In the genomic region with DNA sequence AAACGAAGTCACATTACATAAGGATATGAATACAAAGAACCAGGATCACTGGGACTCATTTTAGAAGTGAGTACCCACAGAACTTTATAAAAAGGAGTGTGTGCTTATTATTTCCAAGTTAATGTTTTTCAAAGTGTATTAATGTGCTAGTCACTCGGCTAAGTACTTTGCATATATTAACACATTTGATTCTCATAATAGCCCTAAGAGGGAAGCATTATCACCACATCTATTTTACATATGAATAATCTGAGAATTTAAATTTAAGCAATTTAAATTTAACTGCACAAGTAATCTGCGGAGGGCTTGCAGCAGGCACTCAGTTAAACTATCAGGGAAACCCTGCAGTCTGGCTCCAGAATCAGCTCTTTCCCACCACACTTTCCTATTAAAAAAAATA, we compare ENCODE assay signal across 25 mouse cellular contexts. TPM values are rescaled to one million over a fixed set of nuclear protein-coding genes. Genes with fewer than 3 reads are reported as not detected.
DNase-seq lines count a peak whose midpoint lies in the region; ATAC-seq and TF ChIP-seq lines count a peak whose summit lies in the region.
"Had no signal": no experiment of that assay in that cellular context is flagged by ENCODE, and none has a peak within 500 bp of the region (broad histone marks: within the 10 kb centered on the region; RNA-seq: fewer than 3 reads in every experiment).

No protein-coding gene starts in this region.

- H3K36me3 ChIP-seq in forebrain, embryonic 12.5 days (replicated peaks) = no peaks in the 10 kb centered on the region
- H3K36me3 ChIP-seq in forebrain, embryonic 11.5 days (ENCODE audit: control insufficient read depth, insufficient read depth, low read length) = no peaks in the 10 kb centered on the region
- no peaks in the 10 kb centered on the region for H3K36me3 ChIP-seq in neural tube, embryonic 15.5 days
- no peaks in the 10 kb centered on the region for H3K36me3 ChIP-seq in forebrain, postnatal 0 days (ENCODE audit: insufficient read depth)
- H3K36me3 ChIP-seq: embryonic facial prominence, embryonic 12.5 days; embryonic facial prominence, embryonic 15.5 days; heart, embryonic 13.5 days; hindbrain, embryonic 12.5 days; hindbrain, embryonic 15.5 days had no signal

- no peak overlapping the region for H3K4me3 ChIP-seq in forebrain, embryonic 12.5 days (replicated peaks)
- no peak overlapping the region for H3K4me3 ChIP-seq in forebrain, embryonic 11.5 days (ENCODE audit: low read depth, low read length)
- H3K4me3 ChIP-seq in neural tube, embryonic 15.5 days (replicated peaks) = no peak overlapping the region
- no peak overlapping the region for H3K4me3 ChIP-seq in forebrain, postnatal 0 days (ENCODE audit: low read depth, low read length)
- H3K4me3 ChIP-seq: embryonic facial prominence, embryonic 12.5 days; embryonic facial prominence, embryonic 15.5 days; heart, embryonic 13.5 days; hindbrain, embryonic 12.5 days; hindbrain, embryonic 15.5 days had no signal

- ATAC-seq in forebrain, embryonic 12.5 days (ENCODE audit: low FRiP score) = 0 out of 2 replicates have a peak, but pooled peaks have one; percentile 17
- ATAC-seq in forebrain, embryonic 11.5 days (replicated peaks; ENCODE audit: low FRiP score) = no peak
- ATAC-seq in neural tube, embryonic 15.5 days (ENCODE audit: low FRiP score) = peak; percentile 47; the same call in 1 of the 2 replicates
- ATAC-seq in forebrain, postnatal 0 days = peak; percentile 79; the same call in 1 of the 2 replicates
- ATAC-seq: activated CD4-positive, CD25-positive, alpha-beta regulatory T cell, adult 4 months; intestine, postnatal 0 days had no signal

- peaks cover 5% of the 10 kb centered on the region; the same call in 1 of the 2 replicates for H3K27me3 ChIP-seq in forebrain, embryonic 12.5 days
- no peaks in the 10 kb centered on the region for H3K27me3 ChIP-seq in forebrain, embryonic 11.5 days (ENCODE audit: control insufficient read depth, insufficient read depth, low read length)
- H3K27me3 ChIP-seq in neural tube, embryonic 15.5 days (replicated peaks) = no peaks in the 10 kb centered on the region
- H3K27me3 ChIP-seq in forebrain, postnatal 0 days (ENCODE audit: insufficient read depth, low read length) = no peaks in the 10 kb centered on the region
- H3K27me3 ChIP-seq: embryonic facial prominence, embryonic 12.5 days; embryonic facial prominence, embryonic 15.5 days; heart, embryonic 13.5 days; hindbrain, embryonic 12.5 days; hindbrain, embryonic 15.5 days had no signal

- no peaks in the 10 kb centered on the region for H3K9me3 ChIP-seq in forebrain, embryonic 12.5 days
- no peaks in the 10 kb centered on the region for H3K9me3 ChIP-seq in forebrain, embryonic 11.5 days (ENCODE audit: control insufficient read depth, low read length)
- H3K9me3 ChIP-seq in neural tube, embryonic 15.5 days (replicated peaks) = no peaks in the 10 kb centered on the region
- no peaks in the 10 kb centered on the region for H3K9me3 ChIP-seq in forebrain, postnatal 0 days (ENCODE audit: low read length)
- H3K9me3 ChIP-seq: embryonic facial prominence, embryonic 12.5 days; embryonic facial prominence, embryonic 15.5 days; heart, embryonic 13.5 days; hindbrain, embryonic 12.5 days; hindbrain, embryonic 15.5 days had no signal

- H3K4me2 ChIP-seq in forebrain, embryonic 12.5 days = no peak overlapping the region
- H3K4me2 ChIP-seq in forebrain, embryonic 11.5 days (ENCODE audit: low read depth, low read length, severe bottlenecking) = no peak overlapping the region
- H3K4me2 ChIP-seq in neural tube, embryonic 15.5 days = no peak overlapping the region
- H3K4me2 ChIP-seq in forebrain, postnatal 0 days (ENCODE audit: low read depth) = no peak overlapping the region
- H3K4me2 ChIP-seq: embryonic facial prominence, embryonic 12.5 days; embryonic facial prominence, embryonic 15.5 days; heart, embryonic 13.5 days; hindbrain, embryonic 12.5 days; hindbrain, embryonic 15.5 days had no signal

- no peak for DNase-seq in forebrain, embryonic 11.5 days (ENCODE audit: low spot score)
- DNase-seq in neural tube, embryonic 10.5 days (ENCODE audit: extremely low spot score, low spot score) = no peak
- no peak for DNase-seq in forebrain, postnatal 0 days
- DNase-seq in lung, postnatal 10 days = no peak
- DNase-seq: adrenal gland, adult 8-10 months; adrenal gland, postnatal 25 days; cerebellum, adult 18-20 months; cerebellum, adult 9-10 months; cerebellum, postnatal 14 days; gastrocnemius, postnatal 25 days; heart, adult 18-20 months; heart, postnatal 14 days; heart, postnatal 4 days; kidney, adult 2 months had no signal

- 28% methylated on average over 3 of the region's 3 CpGs for WGBS in forebrain, embryonic 12.5 days
- WGBS in forebrain, embryonic 11.5 days = 58% methylated on average over 3 of the region's 3 CpGs
- 49% methylated on average over 3 of the region's 3 CpGs for WGBS in neural tube, embryonic 15.5 days
- 18% methylated on average over 3 of the region's 3 CpGs for WGBS in forebrain, postnatal 0 days

- H3K9ac ChIP-seq in forebrain, embryonic 12.5 days = no peak overlapping the region
- H3K9ac ChIP-seq in forebrain, embryonic 11.5 days (ENCODE audit: low read length) = no peak overlapping the region
- no peak overlapping the region for H3K9ac ChIP-seq in neural tube, embryonic 15.5 days (replicated peaks)
- no peak overlapping the region for H3K9ac ChIP-seq in forebrain, postnatal 0 days
- H3K9ac ChIP-seq: embryonic facial prominence, embryonic 12.5 days; embryonic facial prominence, embryonic 15.5 days; heart, embryonic 13.5 days; hindbrain, embryonic 12.5 days; hindbrain, embryonic 15.5 days had no signal

- TF ChIP-seq CTCF in forebrain, postnatal 0 days (IDR thresholded peaks at IDR 0.05; ENCODE audit: low read depth) = no peak

- H3K4me1 ChIP-seq in forebrain, embryonic 12.5 days = no peaks in the 10 kb centered on the region
- H3K4me1 ChIP-seq in forebrain, embryonic 11.5 days (replicated peaks; ENCODE audit: control insufficient read depth, insufficient read depth, low read length) = no peaks in the 10 kb centered on the region
- H3K4me1 ChIP-seq in neural tube, embryonic 15.5 days = no peaks in the 10 kb centered on the region
- no peaks in the 10 kb centered on the region for H3K4me1 ChIP-seq in forebrain, postnatal 0 days (ENCODE audit: insufficient read depth)
- H3K4me1 ChIP-seq: embryonic facial prominence, embryonic 12.5 days; embryonic facial prominence, embryonic 15.5 days; heart, embryonic 13.5 days; hindbrain, embryonic 12.5 days; hindbrain, embryonic 15.5 days had no signal

- no peak overlapping the region for H3K27ac ChIP-seq in forebrain, embryonic 12.5 days
- H3K27ac ChIP-seq in forebrain, embryonic 11.5 days (ENCODE audit: low read depth, low read length) = no peak overlapping the region
- no peak overlapping the region for H3K27ac ChIP-seq in neural tube, embryonic 15.5 days (replicated peaks)
- H3K27ac ChIP-seq in forebrain, postnatal 0 days (ENCODE audit: low read depth, low read length) = no peak overlapping the region
- H3K27ac ChIP-seq: embryonic facial prominence, embryonic 12.5 days; embryonic facial prominence, embryonic 15.5 days; heart, embryonic 13.5 days; hindbrain, embryonic 12.5 days; hindbrain, embryonic 15.5 days had no signal

RNA-seq across cellular contexts. Expression of a gene that starts 40.5 kb away (rescaled TPM):
- 0.35 TPM in 1 of 2 replicates, not detected in the other for polyA plus RNA-seq in forebrain, embryonic 12.5 days (2016; fragmentation: Nextera tagmentation; extraction: Ambion mirVana)
- polyA plus RNA-seq in forebrain, embryonic 11.5 days (2014; fragmentation: Nextera tagmentation; extraction: Ambion mirVana) = 0.40 and 1.2 TPM in 2 replicates
- polyA plus RNA-seq in neural tube, embryonic 15.5 days (2015; fragmentation: Nextera tagmentation; extraction: Ambion mirVana) = 0.44 and 2.6 TPM in 2 replicates
- total RNA-seq in forebrain, postnatal 0 days (2014; rRNA removed) = not detected in 2 replicates
- 0.22 TPM in 1 of 2 replicates, not detected in the other for polyA plus RNA-seq in forebrain, postnatal 0 days (2015; fragmentation: Nextera tagmentation; extraction: Ambion mirVana)
- total RNA-seq: adrenal gland, postnatal 25 days; ES-E14; gastrocnemius, postnatal 25 days had no signal
- polyA plus RNA-seq: frontal cortex, adult 2 months had no signal
